Mouse (Mus musculus): ENCODE measurements at regions not wholly inside any gene's neighbourhood (a gene's known extent, or its start where the extent isn't known, plus 50 kb on each side); places are given as distances from the start of the nearest gene placed in this dataset.
"Not testable (repeated sequence)": the region's sequence is repeated elsewhere in the genome, so short reads cannot be mapped to it uniquely, and the experiment has no call there.

DNA sequence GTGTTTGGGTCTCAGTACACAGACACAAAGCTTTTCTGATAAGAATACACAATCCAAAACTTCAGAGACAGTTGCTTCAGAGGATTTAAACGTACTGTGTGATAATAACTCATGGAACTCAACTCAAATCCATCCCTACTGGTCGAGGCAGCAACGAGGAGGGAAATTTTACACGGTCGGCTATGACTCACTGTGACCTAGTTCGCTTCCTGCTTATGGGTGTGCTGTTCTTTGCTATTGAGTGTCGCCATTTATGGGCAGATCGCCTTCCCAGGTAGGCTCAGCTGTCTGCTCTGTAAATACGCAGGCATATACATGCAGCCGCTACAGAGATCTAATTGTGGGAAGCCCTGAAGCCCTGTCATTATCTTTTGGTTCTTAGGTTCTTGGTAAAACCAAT lies 60.7 kb upstream of the Med4 start:
- no peak for DNase-seq (ENCODE audit: low read depth, low spot score)
- in situ Hi-C loops (cut with MboI; ENCODE audit: low sequenced_read_pairs in 2 of 2, unreplicated experiment in 2 of 2): no loop called here
- Histone ChIP-seq H3K4me1 (ENCODE audit: control insufficient read depth in 2 of 2, insufficient read depth in 2 of 2, low read length in 2 of 2, poor library complexity in 1 of 2) (no peaks in the 10 kb centered on the region), H3K36me3 (ENCODE audit: control insufficient read depth, insufficient read depth, low read length, poor library complexity, severe bottlenecking) (no peaks in the 10 kb centered on the region), H3K9ac (ENCODE audit: insufficient read depth, low read depth, low read length, poor library complexity, severe bottlenecking) (no peak overlapping the region), H3K4me3 (ENCODE audit: insufficient read depth in 1 of 2, low read depth in 1 of 2, low read length in 2 of 2, poor library complexity in 1 of 2, severe bottlenecking in 1 of 2) (no peak overlapping the region), H3K9me3 (ENCODE audit: control insufficient read depth, insufficient read depth, low read depth, low read length) (no peaks in the 10 kb centered on the region), H3K27ac (ENCODE audit: insufficient read depth, low read depth, low read length, poor library complexity, severe bottlenecking) (no peak overlapping the region)
- TF ChIP-seq CHD2 (IDR thresholded peaks at IDR 0.05; ENCODE audit: low read depth, low read length) (no peak), ZC3H11A (IDR thresholded peaks at IDR 0.05; ENCODE audit: borderline replicate concordance, low read depth, low read length) (no peak), MAFK (IDR thresholded peaks at IDR 0.05; ENCODE audit: insufficient read depth, low read depth, low read length) (no peak), HCFC1 (IDR thresholded peaks at IDR 0.05; ENCODE audit: borderline replicate concordance, insufficient read depth, low read length) (no peak), ZNF384 (IDR thresholded peaks at IDR 0.05; ENCODE audit: low read depth, low read length) (no peak)

DNA sequence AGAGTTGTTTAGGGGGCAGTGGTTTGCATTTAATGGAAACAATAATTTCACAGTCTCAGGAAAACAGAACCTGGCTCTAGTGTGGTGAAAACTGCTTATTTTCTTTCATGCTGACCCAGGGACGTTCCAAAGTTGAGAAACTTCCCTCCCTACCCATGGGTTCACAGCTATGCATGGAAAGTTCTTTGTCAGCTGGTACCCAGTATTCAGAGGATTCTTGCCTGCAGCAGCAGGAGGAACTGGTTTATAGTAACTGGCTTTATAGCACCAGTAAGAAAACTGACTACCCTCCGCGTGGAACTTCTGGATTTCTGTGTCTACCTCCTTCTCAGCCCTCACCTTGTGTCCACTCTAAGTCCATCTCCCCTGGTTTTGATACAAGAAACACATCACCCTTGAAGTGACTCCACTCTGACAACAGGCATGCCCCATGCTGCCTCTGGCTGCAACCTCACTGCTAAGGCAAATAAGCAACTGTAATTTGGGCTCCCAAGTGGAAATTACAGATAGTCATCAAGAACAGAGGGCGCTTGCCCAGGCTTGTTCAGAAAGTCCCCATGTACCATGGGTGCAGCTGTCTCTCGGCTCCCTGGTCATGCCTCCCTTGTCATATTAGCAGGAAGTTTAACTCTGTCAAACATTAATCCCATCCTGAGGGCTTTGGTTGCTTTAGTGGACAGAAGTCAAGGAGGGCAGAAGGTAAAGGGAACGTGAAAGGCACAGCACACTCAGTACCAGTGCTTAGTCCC lies 60.6 kb upstream of the Itm2b start:
- no peak for TF ChIP-seq HCFC1 (IDR thresholded peaks at IDR 0.05; ENCODE audit: borderline replicate concordance, insufficient read depth, low read length)
- no peak for TF ChIP-seq ZC3H11A (IDR thresholded peaks at IDR 0.05; ENCODE audit: borderline replicate concordance, low read depth, low read length)
- Histone ChIP-seq H3K9me3 (ENCODE audit: control insufficient read depth, insufficient read depth, low read depth, low read length) (no peaks in the 10 kb centered on the region), H3K4me3 (ENCODE audit: insufficient read depth in 1 of 2, low read depth in 1 of 2, low read length in 2 of 2, poor library complexity in 1 of 2, severe bottlenecking in 1 of 2) (no peak overlapping the region), H3K9ac (ENCODE audit: insufficient read depth, low read depth, low read length, poor library complexity, severe bottlenecking) (no peak overlapping the region), H3K27ac (ENCODE audit: insufficient read depth, low read depth, low read length, poor library complexity, severe bottlenecking) (no peak overlapping the region), H3K36me3 (ENCODE audit: control insufficient read depth, insufficient read depth, low read length, poor library complexity, severe bottlenecking) (no peaks in the 10 kb centered on the region), H3K4me1 (ENCODE audit: control insufficient read depth in 2 of 2, insufficient read depth in 2 of 2, low read length in 2 of 2, poor library complexity in 1 of 2) (peaks cover 0 to 2% of the 10 kb centered on the region in 2 experiments; a peak in 1 of 4 replicates)
- in situ Hi-C loops (cut with MboI; ENCODE audit: low sequenced_read_pairs in 2 of 2, unreplicated experiment in 2 of 2): no loop called here
- no peak for DNase-seq (ENCODE audit: low read depth, low spot score)

DNA sequence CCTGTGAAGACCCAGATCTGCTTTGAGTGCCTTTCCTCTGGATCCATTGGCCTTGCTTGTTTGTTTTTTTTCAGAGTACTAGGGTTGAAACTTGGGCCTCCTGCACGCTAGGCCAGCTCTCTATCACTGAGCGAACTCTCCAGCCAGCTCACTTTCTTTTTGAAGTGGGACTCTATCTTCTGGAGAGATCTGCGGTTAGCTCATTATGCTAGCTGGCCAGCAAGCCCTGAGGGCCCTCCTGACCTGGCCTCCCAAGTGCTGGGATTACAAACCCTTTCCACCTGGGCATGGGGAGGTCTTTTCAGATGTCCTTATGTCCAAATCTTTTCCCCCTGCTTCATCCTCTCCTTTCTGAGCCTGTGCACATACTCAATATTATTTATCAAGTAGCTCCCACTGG lies 59.6 kb upstream of the Itm2b start:
- in situ Hi-C loops (cut with MboI; ENCODE audit: low sequenced_read_pairs in 2 of 2, unreplicated experiment in 2 of 2): no loop called here
- Histone ChIP-seq H3K4me1 (ENCODE audit: control insufficient read depth in 2 of 2, insufficient read depth in 2 of 2, low read length in 2 of 2, poor library complexity in 1 of 2) (peaks cover 0 to 2% of the 10 kb centered on the region in 2 experiments; a peak in 1 of 4 replicates), H3K9me3 (ENCODE audit: control insufficient read depth, insufficient read depth, low read depth, low read length) (no peaks in the 10 kb centered on the region), H3K27ac (ENCODE audit: insufficient read depth, low read depth, low read length, poor library complexity, severe bottlenecking) (no peak overlapping the region), H3K36me3 (ENCODE audit: control insufficient read depth, insufficient read depth, low read length, poor library complexity, severe bottlenecking) (no peaks in the 10 kb centered on the region), H3K9ac (ENCODE audit: insufficient read depth, low read depth, low read length, poor library complexity, severe bottlenecking) (no peak overlapping the region), H3K4me3 (ENCODE audit: insufficient read depth in 1 of 2, low read depth in 1 of 2, low read length in 2 of 2, poor library complexity in 1 of 2, severe bottlenecking in 1 of 2) (no peak overlapping the region)
- TF ChIP-seq HCFC1 (IDR thresholded peaks at IDR 0.05; ENCODE audit: borderline replicate concordance, insufficient read depth, low read length) (no peak), ZNF384 (IDR thresholded peaks at IDR 0.05; ENCODE audit: low read depth, low read length) (no peak), ZC3H11A (IDR thresholded peaks at IDR 0.05; ENCODE audit: borderline replicate concordance, low read depth, low read length) (no peak), CHD2 (IDR thresholded peaks at IDR 0.05; ENCODE audit: low read depth, low read length) (no peak), MAFK (IDR thresholded peaks at IDR 0.05; ENCODE audit: insufficient read depth, low read depth, low read length) (no peak)
- no peak for DNase-seq (ENCODE audit: low read depth, low spot score)

DNA sequence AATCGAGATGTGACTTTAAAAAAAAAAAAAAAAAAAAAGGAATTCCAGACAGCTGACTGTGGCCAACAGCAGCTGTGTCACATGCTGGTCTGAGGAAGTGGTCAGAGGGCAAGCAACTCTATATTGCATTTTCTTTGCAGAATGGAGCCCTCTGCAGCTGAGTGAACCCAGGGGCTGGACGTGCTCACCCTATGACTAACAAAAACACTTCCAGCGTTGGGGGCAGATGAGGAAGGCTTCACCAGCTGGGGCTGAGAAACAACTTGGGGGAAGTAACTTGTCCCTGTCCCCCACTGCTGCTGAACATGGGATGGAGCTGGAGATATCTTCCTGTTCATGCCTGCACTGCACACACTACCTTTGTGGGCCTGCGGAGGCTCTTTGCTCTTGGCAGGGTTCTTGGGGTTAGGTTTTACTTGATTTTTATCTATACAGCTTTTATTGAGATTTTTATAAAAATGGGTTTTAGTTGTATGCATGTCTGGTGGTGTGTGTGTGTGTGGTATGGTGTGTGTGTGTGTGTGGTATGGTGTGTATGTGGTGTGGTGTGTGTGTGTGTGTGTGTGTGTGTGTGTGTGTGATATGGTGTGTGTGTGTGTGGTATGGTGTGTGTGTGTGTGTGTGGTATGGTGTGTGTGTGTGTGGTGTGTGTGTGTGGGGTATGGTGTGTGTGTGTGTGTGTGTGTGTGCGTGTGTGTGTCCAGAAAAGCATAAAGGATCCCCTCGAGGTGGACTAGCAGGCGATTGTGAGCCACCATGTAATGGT lies 57.0 kb upstream of the Itm2b start:
- no peak for DNase-seq (ENCODE audit: low read depth, low spot score)
- no peaks in the 10 kb centered on the region for H3K36me3 ChIP-seq (ENCODE audit: control insufficient read depth, insufficient read depth, low read length, poor library complexity, severe bottlenecking)
- no peak overlapping the region for H3K27ac ChIP-seq (ENCODE audit: insufficient read depth, low read depth, low read length, poor library complexity, severe bottlenecking)
- peaks cover 0 to 2% of the 10 kb centered on the region in 2 experiments; a peak in 1 of 4 replicates for H3K4me1 ChIP-seq (ENCODE audit: control insufficient read depth in 2 of 2, insufficient read depth in 2 of 2, low read length in 2 of 2, poor library complexity in 1 of 2)
- in situ Hi-C loops (cut with MboI; ENCODE audit: low sequenced_read_pairs in 2 of 2, unreplicated experiment in 2 of 2): no loop called here
- no peak overlapping the region for H3K9ac ChIP-seq (ENCODE audit: insufficient read depth, low read depth, low read length, poor library complexity, severe bottlenecking)
- no peaks in the 10 kb centered on the region for H3K9me3 ChIP-seq (ENCODE audit: control insufficient read depth, insufficient read depth, low read depth, low read length)
- no peak overlapping the region for H3K4me3 ChIP-seq (ENCODE audit: insufficient read depth in 1 of 2, low read depth in 1 of 2, low read length in 2 of 2, poor library complexity in 1 of 2, severe bottlenecking in 1 of 2)
- peak; percentile 65 for TF ChIP-seq ZNF384 (IDR thresholded peaks at IDR 0.05; ENCODE audit: low read depth, low read length)
- TF ChIP-seq MAFK (IDR thresholded peaks at IDR 0.05; ENCODE audit: insufficient read depth, low read depth, low read length): no peak

DNA sequence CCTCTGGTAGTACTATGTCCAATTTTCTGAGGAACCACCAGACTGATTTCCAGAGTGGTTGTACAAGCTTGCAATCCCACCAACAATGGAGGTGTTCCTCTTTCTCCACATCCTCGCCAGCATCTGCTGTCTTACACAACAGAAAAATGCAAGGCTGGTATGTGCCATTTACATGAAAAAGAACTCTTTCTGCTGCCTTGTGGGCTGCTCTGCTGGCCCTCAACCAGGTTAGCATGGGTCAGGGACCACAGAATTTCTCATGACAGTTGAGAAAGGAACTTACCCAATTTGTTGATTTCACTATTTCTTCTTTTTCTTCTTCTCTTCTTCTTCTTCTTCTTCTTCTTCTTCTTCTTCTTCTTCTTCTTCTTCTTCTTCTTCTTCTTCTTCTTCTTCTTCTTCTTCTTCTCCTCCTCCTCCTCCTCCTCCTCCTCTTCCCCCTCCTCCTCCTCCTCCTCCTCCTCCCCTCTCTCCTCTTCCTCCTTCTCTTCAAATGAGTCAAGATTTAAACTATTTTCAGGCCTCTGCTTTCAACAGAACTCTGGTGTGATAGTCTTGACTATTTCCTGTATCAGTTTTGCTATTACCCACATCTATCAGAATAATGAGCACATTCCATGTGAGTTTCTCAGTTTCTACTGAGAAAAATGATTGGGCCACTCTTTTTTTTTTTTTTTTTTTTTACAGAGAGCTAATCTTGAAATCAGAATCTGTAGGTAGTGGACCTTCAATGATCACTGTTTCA lies 56.3 kb upstream of the Itm2b start:
- H3K4me1 ChIP-seq (ENCODE audit: control insufficient read depth in 2 of 2, insufficient read depth in 2 of 2, low read length in 2 of 2, poor library complexity in 1 of 2); H3K27ac ChIP-seq (ENCODE audit: insufficient read depth, low read depth, low read length, poor library complexity, severe bottlenecking); DNase-seq (ENCODE audit: low read depth, low spot score); H3K9ac ChIP-seq (ENCODE audit: insufficient read depth, low read depth, low read length, poor library complexity, severe bottlenecking); in situ Hi-C loops (cut with MboI; ENCODE audit: low sequenced_read_pairs in 2 of 2, unreplicated experiment in 2 of 2); H3K36me3 ChIP-seq (ENCODE audit: control insufficient read depth, insufficient read depth, low read length, poor library complexity, severe bottlenecking); H3K4me3 ChIP-seq (ENCODE audit: insufficient read depth in 1 of 2, low read depth in 1 of 2, low read length in 2 of 2, poor library complexity in 1 of 2, severe bottlenecking in 1 of 2); H3K9me3 ChIP-seq (ENCODE audit: control insufficient read depth, insufficient read depth, low read depth, low read length): not testable (repeated sequence)

Measured in ES-E14 (cell line).